Mouse (Mus musculus): ENCODE results near the gene Papolb. TPM values are rescaled to one million over a fixed set of nuclear protein-coding genes. Genes with fewer than 3 reads are reported as not detected.
A peak's percentile ranks its signal among the peaks of the same experiment; 100 is the strongest.

Papolb gene
- polyA plus RNA-seq, 1 experiment from 2014 or later, result not detected

- Histone ChIP-seq H3K4me2 (replicated peaks; ENCODE audit: low read depth) (no peak overlapping the region), H3K9me3 (ENCODE audit: control insufficient read depth, low read length) (no peaks in the 10 kb centered on the region), H3K36me3 (ENCODE audit: control insufficient read depth, insufficient read depth, low read length) (no peaks in the 10 kb centered on the region), H3K9ac (ENCODE audit: low read length) (no peak overlapping the region), H3K4me1 (replicated peaks; ENCODE audit: control insufficient read depth, insufficient read depth) (no peaks in the 10 kb centered on the region), H3K27ac (replicated peaks) (no peak overlapping the region), H3K4me3 (ENCODE audit: low read depth, low read length) (no peak overlapping the region), H3K27me3 (ENCODE audit: control insufficient read depth, insufficient read depth, low read length) (no peaks in the 10 kb centered on the region)
- ATAC-seq (ENCODE audit: low FRiP score, low TSS enrichment) (no peak), DNase-seq (ENCODE audit: low spot score) (no peak)
- 67% methylated on average over 2 of the region's 2 CpGs for WGBS
- TF ChIP-seq CTCF (IDR thresholded peaks at IDR 0.05; ENCODE audit: low read depth) (peak; percentile 66), EP300 (optimal IDR thresholded peaks at IDR 0.05) (no peak)
Measured at GRCm38 (mm10) chr5:142482512-142482911, 47.4 kb downstream of the Papolb start.

GRCm38 (mm10) chr5:142478829-142479435 lies 50.9 kb downstream of the Papolb start:
- DNase-seq (ENCODE audit: low spot score) (peak; percentile 85), ATAC-seq (ENCODE audit: low FRiP score, low TSS enrichment) (peak; percentile 55)
- H3K4me1 ChIP-seq (replicated peaks; ENCODE audit: control insufficient read depth, insufficient read depth), result no peaks in the 10 kb centered on the region
- H3K9me3 ChIP-seq (ENCODE audit: control insufficient read depth, low read length), result no peaks in the 10 kb centered on the region
- peak; percentile 92 for TF ChIP-seq CTCF (IDR thresholded peaks at IDR 0.05; ENCODE audit: low read depth)
- TF ChIP-seq EP300 (optimal IDR thresholded peaks at IDR 0.05), result no peak
- H3K27ac ChIP-seq (replicated peaks), result no peak overlapping the region
- no peak overlapping the region for H3K4me3 ChIP-seq (ENCODE audit: low read depth, low read length)
- 31% methylated on average over 17 of the region's 17 CpGs for WGBS
- no peaks in the 10 kb centered on the region for H3K27me3 ChIP-seq (ENCODE audit: control insufficient read depth, insufficient read depth, low read length)
- H3K36me3 ChIP-seq (ENCODE audit: control insufficient read depth, insufficient read depth, low read length), result no peaks in the 10 kb centered on the region
- H3K4me2 ChIP-seq (replicated peaks; ENCODE audit: low read depth), result peak overlapping the region; percentile 46
- H3K9ac ChIP-seq (ENCODE audit: low read length), result 0 out of 2 replicates have a peak overlapping the region, but pooled peaks have one; percentile 23

GRCm38 (mm10) chr5:142477866-142478615 lies 51.8 kb downstream of the Papolb start:
- 0 out of 2 replicates have a peak, but pooled peaks have one; percentile 6 for ATAC-seq (ENCODE audit: low FRiP score, low TSS enrichment)
- Histone ChIP-seq H3K9ac (ENCODE audit: low read length) (no peak overlapping the region), H3K4me1 (replicated peaks; ENCODE audit: control insufficient read depth, insufficient read depth) (no peaks in the 10 kb centered on the region), H3K27ac (replicated peaks) (no peak overlapping the region), H3K9me3 (ENCODE audit: control insufficient read depth, low read length) (no peaks in the 10 kb centered on the region), H3K36me3 (ENCODE audit: control insufficient read depth, insufficient read depth, low read length) (no peaks in the 10 kb centered on the region), H3K27me3 (ENCODE audit: control insufficient read depth, insufficient read depth, low read length) (no peaks in the 10 kb centered on the region), H3K4me3 (ENCODE audit: low read depth, low read length) (no peak overlapping the region), H3K4me2 (replicated peaks; ENCODE audit: low read depth) (no peak overlapping the region)
- DNase-seq (ENCODE audit: low spot score), result no peak
- TF ChIP-seq EP300 (optimal IDR thresholded peaks at IDR 0.05) (no peak), CTCF (IDR thresholded peaks at IDR 0.05; ENCODE audit: low read depth) (no peak)
- WGBS, result 80% methylated on average over 5 of the region's 5 CpGs

GRCm38 (mm10) chr5:142477346-142477745 lies 52.5 kb downstream of the Papolb start:
- no peak for ATAC-seq (ENCODE audit: low FRiP score, low TSS enrichment)
- no peaks in the 10 kb centered on the region for H3K36me3 ChIP-seq (ENCODE audit: control insufficient read depth, insufficient read depth, low read length)
- no peak for TF ChIP-seq EP300 (optimal IDR thresholded peaks at IDR 0.05)
- no peak for TF ChIP-seq CTCF (IDR thresholded peaks at IDR 0.05; ENCODE audit: low read depth)
- H3K9me3 ChIP-seq (ENCODE audit: control insufficient read depth, low read length), result no peaks in the 10 kb centered on the region
- H3K4me2 ChIP-seq (replicated peaks; ENCODE audit: low read depth), result no peak overlapping the region
- no peak for DNase-seq (ENCODE audit: low spot score)
- H3K9ac ChIP-seq (ENCODE audit: low read length), result no peak overlapping the region
- H3K4me1 ChIP-seq (replicated peaks; ENCODE audit: control insufficient read depth, insufficient read depth), result no peaks in the 10 kb centered on the region
- no peak overlapping the region for H3K27ac ChIP-seq (replicated peaks)
- WGBS, result 80% methylated on average over 12 of the region's 12 CpGs
- no peaks in the 10 kb centered on the region for H3K27me3 ChIP-seq (ENCODE audit: control insufficient read depth, insufficient read depth, low read length)
- H3K4me3 ChIP-seq (ENCODE audit: low read depth, low read length), result no peak overlapping the region

Other genes with a start within 250 kb of the Papolb start
- 3.5 and 3.8 TPM in 2 replicates for gene Foxk1, start 128.6 kb downstream of the Papolb start, polyA plus RNA-seq (2015; fragmentation: Nextera tagmentation; extraction: Ambion mirVana)
- gene Ap5z1, start 66.1 kb downstream of the Papolb start, polyA plus RNA-seq (2015; fragmentation: Nextera tagmentation; extraction: Ambion mirVana), result 4.2 and 5.0 TPM in 2 replicates
- 0.36 and 0.44 TPM in 2 replicates for gene Radil, start 21.0 kb upstream of the Papolb start, polyA plus RNA-seq (2015; fragmentation: Nextera tagmentation; extraction: Ambion mirVana)
- 1.2 and 1.3 TPM in 2 replicates for gene Mmd2, start 78.7 kb upstream of the Papolb start, polyA plus RNA-seq (2015; fragmentation: Nextera tagmentation; extraction: Ambion mirVana)
- gene Wipi2, start 97.6 kb upstream of the Papolb start, polyA plus RNA-seq (2015; fragmentation: Nextera tagmentation; extraction: Ambion mirVana), result 33.4 and 33.6 TPM in 2 replicates
- gene Slc29a4, start 162.4 kb upstream of the Papolb start, polyA plus RNA-seq (2015; fragmentation: Nextera tagmentation; extraction: Ambion mirVana), result 1.5 and 2.3 TPM in 2 replicates